Comparison of ENCODE assay signal across 2 mouse cellular contexts in genomic region chr6:38087242-38088026, GRCm38 (mm10).
TF ChIP-seq lines count a peak whose summit lies in the region.

No protein-coding gene starts in this region.

TF ChIP-seq in CH12.LX, 34 proteins besides CTCF, POLR2A, EP300 and RAD21 (continued from another document):
- TF ChIP-seq CHD1 (IDR thresholded peaks at IDR 0.05; ENCODE audit: low read depth, low read length) = no peak

TF ChIP-seq in ES-E14, 5 proteins besides CTCF, POLR2A, EP300 and RAD21 (continued from another document):
- peak; percentile 81 for TF ChIP-seq CHD2 (IDR thresholded peaks at IDR 0.05; ENCODE audit: low read depth, low read length)
TF ChIP-seq in ES-E14: peak in this region for 1.
